In the genomic region with DNA sequence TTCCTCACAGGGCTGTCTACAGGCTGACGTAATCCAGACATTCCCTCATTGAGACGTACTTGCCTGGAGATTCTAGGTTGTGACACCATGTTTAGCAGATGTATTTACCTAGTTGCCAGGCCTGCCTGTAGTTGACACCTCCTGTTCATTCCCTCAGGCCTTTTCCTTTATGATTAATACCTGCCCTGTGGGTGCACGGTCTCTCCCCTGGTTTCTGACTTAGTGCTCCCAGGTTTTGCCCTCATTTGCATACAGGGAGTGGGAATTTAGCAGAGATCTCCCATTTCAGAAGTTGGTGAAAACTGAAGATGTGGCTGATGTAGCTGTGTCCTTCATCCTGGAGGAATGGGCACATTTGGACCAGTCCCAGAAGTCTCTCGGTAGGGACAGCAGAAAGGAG, we compare ENCODE assay signal across 18 mouse cellular contexts. TPM values are rescaled to one million over a fixed set of nuclear protein-coding genes. Genes with fewer than 3 reads are reported as not detected.
DNase-seq lines count a peak whose midpoint lies in the region.
"Had no signal": no experiment of that assay in that cellular context is flagged by ENCODE, and none has a peak within 500 bp of the region (broad histone marks: within the 10 kb centered on the region; RNA-seq: fewer than 3 reads in every experiment).

No protein-coding gene starts in this region.

- H3K4me3 ChIP-seq in heart, embryonic 10.5 days, result no peak overlapping the region

- DNase-seq in heart, embryonic 10.5 days (ENCODE audit: low spot score), result peak; percentile 60
- no peak for DNase-seq in heart, adult 8-10 months (ENCODE audit: low spot score)
- DNase-seq in A20 (ENCODE audit: low read depth, low spot score), result peak; percentile 54
- no peak for DNase-seq in layer of hippocampus, postnatal 25 days (ENCODE audit: extremely low spot score in 1 of 2, low spot score in 1 of 2)
- DNase-seq: adrenal gland, adult 2 months; adrenal gland, adult 8-10 months; adrenal gland, postnatal 10 days; adrenal gland, postnatal 14 days; adrenal gland, postnatal 25 days; adrenal gland, postnatal 36 days; B cell, adult 2 months; cerebellum, adult 11 months; cerebellum, adult 11-12 months; cerebellum, adult 18-20 months; cerebellum, adult 2 months had no signal

- H3K4me1 ChIP-seq in heart, embryonic 10.5 days, result no peaks in the 10 kb centered on the region

- H3K27ac ChIP-seq in heart, embryonic 10.5 days, result no peak overlapping the region

- 86% methylated on average over 4 of the region's 4 CpGs for WGBS in heart, embryonic 10.5 days

- H3K36me3 ChIP-seq in heart, embryonic 10.5 days, result peaks cover 73% of the 10 kb centered on the region

- H3K27me3 ChIP-seq in heart, embryonic 10.5 days (ENCODE audit: insufficient read depth, poor library complexity, severe bottlenecking), result no peaks in the 10 kb centered on the region
- H3K27me3 ChIP-seq: CH12.LX, Patski had no signal

- no peaks in the 10 kb centered on the region for H3K9me3 ChIP-seq in heart, embryonic 10.5 days
- H3K9me3 ChIP-seq: G1E had no signal

RNA-seq across cellular contexts. Expression of a gene that starts 7.9 kb away (rescaled TPM):
- polyA plus RNA-seq in heart, embryonic 10.5 days (2016; fragmentation: Nextera tagmentation; extraction: Ambion mirVana), result 10.9 and 11.8 TPM in 2 replicates
- 10 to 100 TPM in 1 of 4 experiments, 1 to 10 TPM in 3; 8.2 to 10.1 (median 9.2) TPM for total RNA-seq in heart, adult 8-10 months (2022)
- 10 to 100 TPM; 11.8 to 12.5 TPM for total RNA-seq in layer of hippocampus, postnatal 25 days (2021)

RNA-seq across cellular contexts. Expression of a gene that starts 10.5 kb away (rescaled TPM):
- polyA plus RNA-seq in heart, embryonic 10.5 days (2016; fragmentation: Nextera tagmentation; extraction: Ambion mirVana), result 6.1 TPM in 2 replicates
- 1 to 10 TPM; 5.7 to 8.2 (median 6.5) TPM for total RNA-seq in heart, adult 8-10 months (2022)
- 10 to 100 TPM; 11.1 to 13.8 TPM for total RNA-seq in layer of hippocampus, postnatal 25 days (2021)

RNA-seq across cellular contexts. Expression of a gene that starts 19.3 kb away (rescaled TPM):
- 32.5 and 38.0 TPM in 2 replicates for polyA plus RNA-seq in heart, embryonic 10.5 days (2016; fragmentation: Nextera tagmentation; extraction: Ambion mirVana)
- 10 to 100 TPM; 29.1 to 31.3 (median 30.2) TPM for total RNA-seq in heart, adult 8-10 months (2022)
- total RNA-seq in layer of hippocampus, postnatal 25 days (2021), result 10 to 100 TPM; 25.7 to 26.7 TPM

RNA-seq across cellular contexts. Expression of a gene that starts 20.4 kb away (rescaled TPM):
- polyA plus RNA-seq in heart, embryonic 10.5 days (2016; fragmentation: Nextera tagmentation; extraction: Ambion mirVana), result 717 and 837 TPM in 2 replicates
- total RNA-seq in heart, adult 8-10 months (2022), result 1,000 to 10,000 TPM; 1,197 to 1,936 (median 1,535) TPM
- 100 to 1,000 TPM; 264 to 268 TPM for total RNA-seq in layer of hippocampus, postnatal 25 days (2021)

RNA-seq across cellular contexts. Expression of a gene that starts 45.2 kb away (rescaled TPM):
- polyA plus RNA-seq in heart, embryonic 10.5 days (2016; fragmentation: Nextera tagmentation; extraction: Ambion mirVana), result 38.8 and 53.3 TPM in 2 replicates
- total RNA-seq in heart, adult 8-10 months (2022), result 10 to 100 TPM; 10.0 to 12.4 (median 12.0) TPM
- 10 to 100 TPM; 22.1 to 25.3 TPM for total RNA-seq in layer of hippocampus, postnatal 25 days (2021)

Comparison
In these comparisons a context has a peak if more than half of its experiments do, and no peak if none do; other contexts are left out.
1. DNase-seq: peak in heart, embryonic 10.5 days (single experiment) and A20 (single experiment); none in heart, adult 8-10 months (single experiment) and layer of hippocampus, postnatal 25 days (0 of 2).